Mouse (Mus musculus) right cerebral cortex, postnatal 10 days (tissue): ENCODE measurements around the gene Olfr24.
"Not testable (repeated sequence)": the region's sequence is repeated elsewhere in the genome, so short reads cannot be mapped to it uniquely, and the experiment has no call there.

Source experiments
- DNase-seq, 2 experiments: peaks; one replicate each; pipeline ENCODE4 v3.0.0; 2021; ENCODE audit warnings: low spot score in 2 of 2

Olfr24 gene

GRCm38 (mm10) chr9:18763896-18764295, at the start of gene Olfr24:
Gene Olfr24 (minus strand): TSS chr9:18763996.
- no peak for DNase-seq

- DNase-seq: no peak
Observed at GRCm38 (mm10) chr9:18785316-18785715, 21.5 kb upstream of the Olfr24 start.

- DNase-seq: peak; percentile 42
Observed at GRCm38 (mm10) chr9:18779476-18779875, 15.7 kb upstream of the Olfr24 start.

DNA sequence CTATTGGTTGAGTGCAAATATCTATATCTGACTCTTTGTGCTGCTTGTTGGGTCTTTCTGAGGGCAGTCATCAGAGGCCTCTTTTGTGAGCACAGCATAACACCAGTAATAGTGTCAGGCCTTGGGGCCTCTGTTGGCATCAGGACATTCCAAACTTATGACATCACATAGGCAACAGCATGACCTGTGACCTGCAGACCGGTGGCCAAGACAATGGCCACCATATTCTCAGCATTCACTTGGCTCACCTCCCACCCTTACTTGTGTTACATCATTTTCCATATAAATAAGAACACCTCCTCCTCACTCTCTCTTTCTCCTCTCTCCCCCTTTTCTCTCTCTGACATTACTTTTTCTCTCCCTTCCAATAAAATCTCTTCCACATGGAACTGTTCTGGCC, 15.2 kb upstream of the Olfr24 start:
- peak in 1 of 2 experiments; percentile 18 for DNase-seq

DNA sequence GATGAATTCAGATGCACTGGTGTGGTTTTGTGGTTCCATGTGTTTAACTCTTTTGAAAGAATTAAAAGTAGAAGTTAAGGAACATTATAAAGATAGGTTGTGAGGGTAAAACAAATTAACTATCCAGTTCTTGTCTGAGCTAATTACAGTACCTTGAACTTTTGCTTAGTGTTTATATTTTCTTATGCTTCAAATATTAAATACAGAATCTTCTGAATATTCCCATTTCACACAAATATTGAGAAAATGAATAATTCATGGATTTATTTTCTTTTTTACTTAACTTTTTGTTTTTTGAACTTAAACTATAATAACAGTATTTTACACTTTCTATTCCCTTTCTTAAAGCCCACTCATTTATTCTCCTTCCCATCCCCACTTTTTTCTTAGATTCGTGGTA, 8.2 kb downstream of the Olfr24 start:
- no peak for DNase-seq

DNA sequence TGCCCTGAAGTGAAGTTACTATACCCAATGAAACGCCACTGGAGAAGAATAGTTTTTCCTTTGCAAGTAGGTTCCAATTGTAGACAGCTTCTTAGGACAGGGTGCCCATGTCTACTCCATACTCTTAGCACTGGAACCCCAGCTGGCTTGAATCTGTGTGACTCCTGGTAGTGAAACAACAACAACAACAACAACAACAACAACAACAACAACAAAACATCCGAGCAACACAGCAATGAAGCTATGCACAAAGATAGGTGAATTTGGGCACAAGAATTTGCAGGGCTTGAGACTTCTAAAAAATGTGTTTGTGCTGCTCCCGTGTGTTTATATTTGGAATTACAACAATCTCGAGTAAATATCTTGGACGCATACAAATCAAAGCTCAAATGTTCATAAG, 19.2 kb downstream of the Olfr24 start:
- no peak for DNase-seq

DNA sequence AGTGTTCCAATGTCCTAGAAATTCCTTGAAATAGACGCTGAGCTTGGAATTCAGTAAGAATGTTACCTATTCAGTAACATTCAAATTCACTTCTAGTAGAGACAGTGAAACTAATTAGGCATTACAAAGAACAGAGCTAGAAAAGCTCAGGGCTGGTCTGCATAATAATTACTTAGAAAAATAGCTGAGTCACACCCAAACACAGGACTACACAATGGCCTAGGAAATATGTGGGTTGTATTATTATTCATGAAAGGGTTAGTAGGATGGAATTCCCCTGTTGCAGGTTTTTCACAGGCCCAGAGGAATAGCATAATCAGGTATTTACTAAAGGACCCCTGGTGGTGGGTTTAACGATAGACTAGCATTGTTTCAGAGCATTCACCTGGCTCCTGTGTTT, 29.6 kb downstream of the Olfr24 start:
- not testable (repeated sequence) for DNase-seq

- no peak for DNase-seq
Observed at GRCm38 (mm10) chr9:18722712-18723099, 41.1 kb downstream of the Olfr24 start.

- no peak for DNase-seq
Observed at GRCm38 (mm10) chr9:18721931-18722711, 41.7 kb downstream of the Olfr24 start.

DNA sequence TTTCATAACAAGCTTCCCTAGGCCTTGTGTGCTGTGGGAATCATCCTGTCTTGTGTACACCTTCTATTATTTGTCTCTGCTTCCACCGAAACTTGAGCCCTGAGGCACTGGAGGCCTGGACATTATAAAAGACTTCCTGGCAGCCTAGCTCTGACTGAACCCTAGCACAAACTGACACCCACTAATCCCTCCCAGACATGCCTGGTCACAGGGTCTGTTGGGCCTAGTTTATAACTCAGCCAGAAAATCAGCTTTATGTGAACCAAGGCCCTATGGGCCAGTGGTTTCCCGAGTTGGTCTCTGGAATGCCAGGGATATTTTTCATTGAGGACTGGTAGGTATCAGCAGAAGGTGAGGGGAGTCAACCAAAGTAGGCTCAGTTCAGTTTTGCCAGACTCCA, 42.8 kb downstream of the Olfr24 start:
- no peak for DNase-seq

- DNase-seq: no peak
Observed at GRCm38 (mm10) chr9:18705628-18706027, 58.2 kb downstream of the Olfr24 start.
